12 mouse cellular contexts compared by ENCODE assay signal in genomic region chr10:86342151-86342550, GRCm38 (mm10). TPM values are rescaled to one million over a fixed set of nuclear protein-coding genes. Genes with fewer than 3 reads are reported as not detected.
A peak's percentile ranks its signal among the peaks of the same experiment; 100 is the strongest.
DNase-seq lines count a peak whose midpoint lies in the region; ATAC-seq and TF ChIP-seq lines count a peak whose summit lies in the region.
"Had no signal": no experiment of that assay in that cellular context is flagged by ENCODE, and none has a peak within 500 bp of the region (broad histone marks: within the 10 kb centered on the region; RNA-seq: fewer than 3 reads in every experiment).

No protein-coding gene starts in this region.

- H3K36me3 ChIP-seq in hindbrain, postnatal 0 days (ENCODE audit: insufficient read depth, low read length), result peaks cover 7% of the 10 kb centered on the region
- no peaks in the 10 kb centered on the region for H3K36me3 ChIP-seq in hindbrain, embryonic 11.5 days (ENCODE audit: control insufficient read depth, insufficient read depth, low read length)
- peaks cover 10% of the 10 kb centered on the region for H3K36me3 ChIP-seq in midbrain, embryonic 10.5 days
- H3K36me3 ChIP-seq in midbrain, embryonic 11.5 days (ENCODE audit: control insufficient read depth, insufficient read depth, low read length), result no peaks in the 10 kb centered on the region

- H3K4me1 ChIP-seq in hindbrain, postnatal 0 days (ENCODE audit: insufficient read depth, low read length), result peaks cover 20% of the 10 kb centered on the region
- no peaks in the 10 kb centered on the region for H3K4me1 ChIP-seq in hindbrain, embryonic 11.5 days (replicated peaks; ENCODE audit: control insufficient read depth, insufficient read depth, low read length)
- peaks cover 36% of the 10 kb centered on the region for H3K4me1 ChIP-seq in midbrain, embryonic 10.5 days
- peaks cover 5% of the 10 kb centered on the region; the same call in 1 of the 2 replicates for H3K4me1 ChIP-seq in midbrain, embryonic 11.5 days (ENCODE audit: control insufficient read depth, insufficient read depth, low read length)
- peaks cover 15% of the 10 kb centered on the region for H3K4me1 ChIP-seq in olfactory bulb, adult 2 months (ENCODE audit: control insufficient read depth, insufficient read depth, low read length)

- intact Hi-C loops in gastrocnemius, adult 2 months (cut with DNase I), result no loop called here
- intact Hi-C loops in gastrocnemius, postnatal 36 days (cut with DNase I), result loop anchor here (5.0 kb wide), 1 partner anchor 40 kb away; the partner anchor contains the start of gene Timp3

- H3K9me3 ChIP-seq in hindbrain, postnatal 0 days (ENCODE audit: low read length), result no peaks in the 10 kb centered on the region
- no peaks in the 10 kb centered on the region for H3K9me3 ChIP-seq in hindbrain, embryonic 11.5 days (ENCODE audit: control insufficient read depth, low read length)
- H3K9me3 ChIP-seq in midbrain, embryonic 10.5 days (replicated peaks), result no peaks in the 10 kb centered on the region
- H3K9me3 ChIP-seq in midbrain, embryonic 11.5 days (ENCODE audit: control insufficient read depth, low read length), result no peaks in the 10 kb centered on the region
- H3K9me3 ChIP-seq: forebrain, embryonic 12.5 days had no signal

- no peaks in the 10 kb centered on the region for H3K27me3 ChIP-seq in hindbrain, postnatal 0 days (ENCODE audit: insufficient read depth, low read length)
- no peaks in the 10 kb centered on the region for H3K27me3 ChIP-seq in hindbrain, embryonic 11.5 days (ENCODE audit: control insufficient read depth, insufficient read depth, low read length)
- H3K27me3 ChIP-seq in midbrain, embryonic 10.5 days (ENCODE audit: low read depth, poor library complexity, severe bottlenecking), result no peaks in the 10 kb centered on the region
- no peaks in the 10 kb centered on the region for H3K27me3 ChIP-seq in midbrain, embryonic 11.5 days (ENCODE audit: control insufficient read depth, insufficient read depth, low read length)
- H3K27me3 ChIP-seq: forebrain, embryonic 12.5 days had no signal

- TF ChIP-seq POLR2A in olfactory bulb, adult 2 months (IDR thresholded peaks at IDR 0.05; ENCODE audit: insufficient read depth, low read depth, low read length), result no peak

- H3K4me3 ChIP-seq in gastrocnemius, adult 2 months, result 0 out of 2 replicates have a peak overlapping the region, but pooled peaks have one; percentile 19
- no peak overlapping the region for H3K4me3 ChIP-seq in hindbrain, postnatal 0 days (ENCODE audit: low read length)
- H3K4me3 ChIP-seq in hindbrain, embryonic 11.5 days (ENCODE audit: low read depth, low read length), result no peak overlapping the region
- H3K4me3 ChIP-seq in midbrain, embryonic 10.5 days, result no peak overlapping the region
- H3K4me3 ChIP-seq in midbrain, embryonic 11.5 days (ENCODE audit: low read depth, low read length), result no peak overlapping the region
- H3K4me3 ChIP-seq in olfactory bulb, adult 2 months (ENCODE audit: insufficient read depth, low read depth, low read length), result no peak overlapping the region
- H3K4me3 ChIP-seq: forebrain, embryonic 12.5 days had no signal

- ATAC-seq in hindbrain, postnatal 0 days, result no peak
- ATAC-seq in hindbrain, embryonic 11.5 days (ENCODE audit: low FRiP score), result no peak
- ATAC-seq in midbrain, embryonic 11.5 days (ENCODE audit: low FRiP score), result no peak
- ATAC-seq: CD4-positive, CD25-positive, alpha-beta regulatory T cell, adult 4 months had no signal

- no peak for TF ChIP-seq CTCF in gastrocnemius, adult 2 months (IDR thresholded peaks at IDR 0.05)
- no peak for TF ChIP-seq CTCF in hindbrain, postnatal 0 days (IDR thresholded peaks at IDR 0.05; ENCODE audit: low read depth)
- TF ChIP-seq CTCF in olfactory bulb, adult 2 months (IDR thresholded peaks at IDR 0.05; ENCODE audit: insufficient read depth, low read depth, low read length), result no peak

- WGBS in hindbrain, postnatal 0 days, result 80% methylated on average over 4 of the region's 4 CpGs
- WGBS in hindbrain, embryonic 11.5 days, result 83% methylated on average over 4 of the region's 4 CpGs
- 92% methylated on average over 4 of the region's 4 CpGs for WGBS in midbrain, embryonic 10.5 days
- WGBS in midbrain, embryonic 11.5 days, result 85% methylated on average over 4 of the region's 4 CpGs
- WGBS in olfactory bulb, adult 2 months, result 81% methylated on average over 4 of the region's 4 CpGs

- no peak overlapping the region for H3K4me2 ChIP-seq in hindbrain, postnatal 0 days (ENCODE audit: low read depth, low read length)
- no peak overlapping the region for H3K4me2 ChIP-seq in hindbrain, embryonic 11.5 days (replicated peaks; ENCODE audit: low read depth, low read length)
- no peak overlapping the region for H3K4me2 ChIP-seq in midbrain, embryonic 11.5 days
- H3K4me2 ChIP-seq: forebrain, embryonic 12.5 days had no signal

- peak overlapping the region; percentile 95 for H3K27ac ChIP-seq in gastrocnemius, adult 2 months
- H3K27ac ChIP-seq in hindbrain, postnatal 0 days, result peak overlapping the region; percentile 49; the same call in 1 of the 2 replicates
- H3K27ac ChIP-seq in hindbrain, embryonic 11.5 days (ENCODE audit: low read depth, low read length), result no peak overlapping the region
- H3K27ac ChIP-seq in midbrain, embryonic 10.5 days (replicated peaks), result 0 out of 2 replicates have a peak overlapping the region, but pooled peaks have one; percentile 47
- H3K27ac ChIP-seq in midbrain, embryonic 11.5 days (ENCODE audit: low read depth, low read length), result no peak overlapping the region
- H3K27ac ChIP-seq in olfactory bulb, adult 2 months (ENCODE audit: insufficient read depth, low read depth, low read length), result 0 out of 2 replicates have a peak overlapping the region, but pooled peaks have one; percentile 6
- H3K27ac ChIP-seq: forebrain, embryonic 12.5 days had no signal

- no peak for DNase-seq in gastrocnemius, adult 2 months
- DNase-seq in gastrocnemius, postnatal 36 days, result no peak
- DNase-seq in hindbrain, postnatal 0 days (ENCODE audit: low spot score), result no peak
- no peak for DNase-seq in hindbrain, embryonic 11.5 days (ENCODE audit: low spot score)
- DNase-seq in midbrain, embryonic 10.5 days (ENCODE audit: low spot score), result no peak
- DNase-seq in midbrain, embryonic 11.5 days (ENCODE audit: low spot score, missing footprints), result no peak
- no peak for DNase-seq in MN1 (ENCODE audit: low spot score)
- DNase-seq: cerebellum, postnatal 14 days; thymus, postnatal 4 days had no signal

- no peak overlapping the region for H3K9ac ChIP-seq in hindbrain, postnatal 0 days (replicated peaks; ENCODE audit: low read length)
- H3K9ac ChIP-seq in hindbrain, embryonic 11.5 days (ENCODE audit: low read depth, low read length), result no peak overlapping the region
- no peak overlapping the region for H3K9ac ChIP-seq in midbrain, embryonic 11.5 days (ENCODE audit: low read length)
- H3K9ac ChIP-seq: forebrain, embryonic 12.5 days had no signal

RNA-seq across cellular contexts. Expression of gene Timp3, which starts 42.0 kb away (rescaled TPM):
- 10 to 100 TPM; 71.5 to 81.6 TPM for total RNA-seq in gastrocnemius, adult 2 months (2021)
- 10 to 100 TPM; 51.7 to 59.6 TPM for total RNA-seq in gastrocnemius, postnatal 36 days (2021)
- 141 and 162 TPM in 2 replicates for total RNA-seq in hindbrain, postnatal 0 days (2014; rRNA removed)
- polyA plus RNA-seq in hindbrain, postnatal 0 days (2015; fragmentation: Nextera tagmentation; extraction: Ambion mirVana), result 59.7 and 60.0 TPM in 2 replicates
- 31.6 and 32.8 TPM in 2 replicates for polyA plus RNA-seq in hindbrain, embryonic 11.5 days (2014; fragmentation: Nextera tagmentation; extraction: Ambion mirVana)
- 21.2 and 25.7 TPM in 2 replicates for polyA plus RNA-seq in midbrain, embryonic 10.5 days (2016; fragmentation: Nextera tagmentation; extraction: Ambion mirVana)
- polyA plus RNA-seq in midbrain, embryonic 11.5 days (2014; fragmentation: Nextera tagmentation; extraction: Ambion mirVana), result 20.2 and 20.7 TPM in 2 replicates
- 64.3 and 543 TPM in 2 replicates for polyA plus RNA-seq in olfactory bulb, adult 2 months (2012; ENCODE audit: insufficient read depth, insufficient read length, low replicate concordance, missing spikeins)
- polyA plus RNA-seq: CD4-positive, CD25-positive, alpha-beta regulatory T cell, adult 4 months had no signal

Comparison
In these comparisons a context has a peak if more than half of its experiments do, and no peak if none do; other contexts are left out.
1. H3K27ac ChIP-seq: peak in gastrocnemius, adult 2 months (single experiment), hindbrain, postnatal 0 days (single experiment), midbrain, embryonic 10.5 days (single experiment) and olfactory bulb, adult 2 months (single experiment); none in hindbrain, embryonic 11.5 days (single experiment) and midbrain, embryonic 11.5 days (single experiment).